Comparison of ENCODE assay signal across 23 mouse cellular contexts in the genomic region with DNA sequence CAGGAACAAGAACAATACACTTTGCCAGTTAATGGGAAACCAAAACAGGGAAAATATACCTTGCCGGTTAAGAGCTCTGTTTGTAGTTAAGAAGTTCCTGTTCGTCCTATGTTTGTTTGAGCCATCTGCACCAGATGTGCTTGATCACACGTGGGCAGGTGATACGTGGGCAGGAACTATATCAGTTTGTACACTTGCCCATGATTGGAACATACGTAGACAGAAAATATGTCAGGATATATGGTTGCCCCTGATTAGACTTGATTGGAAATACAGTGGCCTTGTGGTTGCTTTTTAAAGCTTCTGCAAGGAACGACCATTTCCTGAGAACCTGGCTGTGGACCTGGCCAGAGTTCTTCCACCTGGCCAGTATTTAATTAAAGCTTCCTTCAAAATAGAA.
"Had no signal": no experiment of that assay in that cellular context is flagged by ENCODE, and none has a peak within 500 bp of the region (broad histone marks: within the 10 kb centered on the region; RNA-seq: fewer than 3 reads in every experiment).

No protein-coding gene starts in this region.

- H3K36me3 ChIP-seq: liver, embryonic 15.5 days; lung, embryonic 15.5 days; midbrain, embryonic 10.5 days; midbrain, embryonic 12.5 days; neural tube, embryonic 13.5 days; neural tube, embryonic 15.5 days; stomach, embryonic 15.5 days had no signal

- H3K4me3 ChIP-seq: liver, embryonic 15.5 days; lung, embryonic 15.5 days; megakaryocyte, embryonic 14.5 days; midbrain, embryonic 10.5 days; midbrain, embryonic 12.5 days; myocyte; neural tube, embryonic 13.5 days; neural tube, embryonic 15.5 days; stomach, embryonic 15.5 days had no signal

- H3K4me1 ChIP-seq: liver, embryonic 15.5 days; lung, embryonic 15.5 days; midbrain, embryonic 10.5 days; midbrain, embryonic 12.5 days; neural tube, embryonic 13.5 days; neural tube, embryonic 15.5 days; stomach, embryonic 15.5 days had no signal

- ATAC-seq: liver, postnatal 0 days; lung, postnatal 0 days; midbrain, embryonic 16.5 days had no signal

- DNase-seq: liver, postnatal 0 days; lung, adult 2 months; lung, postnatal 14 days; lung, postnatal 36 days; midbrain, embryonic 14.5 days; retina, postnatal 1 day; right cerebral cortex, postnatal 14 days; thymus, adult 2 months; thymus, postnatal 25 days; thymus, postnatal 4 days had no signal

- H3K27me3 ChIP-seq: liver, embryonic 15.5 days; lung, embryonic 15.5 days; megakaryocyte, embryonic 14.5 days; midbrain, embryonic 12.5 days; neural tube, embryonic 13.5 days; neural tube, embryonic 15.5 days; stomach, embryonic 15.5 days had no signal

- H3K9ac ChIP-seq: liver, embryonic 15.5 days; liver, postnatal 0 days; lung, embryonic 15.5 days; midbrain, embryonic 12.5 days; neural tube, embryonic 13.5 days; neural tube, embryonic 15.5 days; stomach, embryonic 15.5 days had no signal

- H3K9me3 ChIP-seq: liver, embryonic 15.5 days; lung, embryonic 15.5 days; megakaryocyte, embryonic 14.5 days; midbrain, embryonic 10.5 days; midbrain, embryonic 12.5 days; neural tube, embryonic 13.5 days; neural tube, embryonic 15.5 days; stomach, embryonic 15.5 days had no signal

- H3K27ac ChIP-seq: liver, embryonic 15.5 days; lung, embryonic 15.5 days; macrophage; midbrain, embryonic 10.5 days; midbrain, embryonic 12.5 days; neural tube, embryonic 13.5 days; neural tube, embryonic 15.5 days; stomach, embryonic 15.5 days; stomach, postnatal 0 days had no signal
